Mouse (Mus musculus): ENCODE measurements around the gene Olfr1097. TPM values are rescaled to one million over a fixed set of nuclear protein-coding genes. Genes with fewer than 3 reads are reported as not detected.

Gene Olfr1097
- not detected in 2 replicates for polyA plus RNA-seq (2012; rRNA removed)

DNA sequence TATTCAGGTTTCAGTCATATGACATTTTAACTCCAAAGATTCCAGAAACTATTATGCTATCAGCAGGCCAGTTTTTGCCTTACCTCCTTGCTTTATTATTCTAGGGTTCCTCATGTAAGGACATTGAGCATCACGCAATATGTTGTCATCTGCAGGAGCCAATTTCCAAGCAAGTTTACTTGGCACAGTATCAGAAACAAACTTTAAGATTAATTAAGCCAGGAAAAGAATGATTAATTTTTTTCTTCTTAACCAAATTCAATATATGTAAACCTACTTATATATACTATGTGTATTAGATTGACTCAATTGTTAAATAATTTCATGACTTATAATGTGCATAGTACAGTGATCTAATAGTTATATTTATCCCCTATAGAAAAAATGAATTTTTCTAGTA, at the start of gene Olfr1097:
Gene Olfr1097, minus strand, starts transcription at position 101 of the 400 bp plus-strand sequence.
- DNase-seq (ENCODE audit: low read depth) = no peak

DNA sequence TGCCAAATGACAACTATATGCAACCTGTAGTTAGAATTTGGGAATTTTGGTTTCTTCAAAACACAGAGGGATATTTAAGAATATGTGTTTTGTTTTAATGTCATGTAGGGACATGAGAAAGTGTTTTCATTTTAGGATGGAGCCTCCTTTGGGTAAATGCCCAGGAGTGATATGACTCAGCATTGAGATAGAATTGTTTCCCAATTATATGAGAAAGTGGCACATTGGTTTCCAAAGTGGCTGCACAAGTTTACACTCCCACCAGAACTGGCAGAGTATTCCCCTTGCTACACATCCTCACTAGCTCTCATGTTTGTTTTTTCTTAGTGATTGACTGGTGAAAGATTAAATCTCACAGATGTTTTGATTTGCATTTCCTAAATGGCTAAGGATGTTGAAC, 34.5 kb upstream of the Olfr1097 start:
- no peak for DNase-seq (ENCODE audit: low read depth)

DNA sequence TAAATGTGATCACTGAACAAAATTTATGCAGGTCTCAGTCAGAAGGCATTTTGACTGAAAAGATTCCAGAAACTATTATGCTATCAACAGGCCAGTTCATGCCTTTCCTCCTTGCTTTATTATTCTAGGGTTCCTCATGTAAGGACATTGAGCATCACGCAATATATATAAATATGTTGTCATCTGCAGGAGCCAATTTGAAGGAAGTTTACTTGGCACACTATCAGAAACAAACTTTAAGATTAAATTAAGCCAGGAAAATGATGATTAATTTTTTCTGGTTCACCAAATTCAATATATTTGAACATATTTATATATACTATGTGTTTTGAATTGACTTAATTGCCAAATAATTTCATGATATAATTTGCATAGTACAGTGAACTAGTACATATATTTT, 32.4 kb upstream of the Olfr1097 start, which contains the start of gene Olfr1098:
Gene Olfr1098, minus strand, starts transcription at position 101 of the 400 bp plus-strand sequence.
- no peak for DNase-seq (ENCODE audit: low read depth)

DNA sequence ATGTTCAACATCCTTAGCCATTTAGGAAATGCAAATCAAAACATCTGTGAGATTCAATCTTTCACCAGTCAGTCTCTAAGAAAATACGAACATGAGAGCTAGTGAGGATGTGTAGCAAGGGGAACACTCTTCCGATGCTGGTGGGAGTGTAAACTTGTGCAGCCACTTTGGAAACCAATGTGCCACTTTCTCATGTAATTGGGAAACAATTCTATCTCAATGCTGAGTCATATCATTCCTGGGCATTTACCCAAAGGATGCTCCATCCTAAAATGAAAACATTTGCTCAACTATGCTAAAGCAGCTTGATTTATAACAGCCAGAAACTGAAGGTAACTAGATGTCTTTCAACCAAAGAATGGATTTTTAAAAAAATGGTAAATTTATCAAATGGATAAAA, 13.6 kb upstream of the Olfr1097 start:
- no peak for DNase-seq (ENCODE audit: low read depth)

DNA sequence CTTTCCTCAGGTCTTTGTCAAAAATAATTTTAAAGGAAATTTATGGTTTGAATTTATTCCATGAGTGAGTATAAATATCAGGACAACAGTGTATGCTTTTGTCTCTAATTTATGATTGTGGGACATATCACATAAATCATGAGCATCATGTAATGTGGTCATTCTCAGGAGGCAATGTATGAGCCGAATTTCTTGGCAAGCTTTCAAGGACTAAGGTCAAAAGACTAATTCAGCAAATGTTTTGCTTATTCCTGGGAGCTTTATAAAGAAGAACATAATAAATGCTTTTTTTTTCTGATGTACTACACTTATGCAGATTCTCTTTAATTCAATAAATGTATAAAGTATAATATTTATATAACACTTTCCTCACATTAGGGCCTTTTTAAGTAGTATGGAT, 17.3 kb downstream of the Olfr1097 start, which contains the start of gene Gm13723:
Gene Gm13723, minus strand, starts transcription at position 101 of the 400 bp plus-strand sequence.
- DNase-seq (ENCODE audit: low read depth) = no peak

DNA sequence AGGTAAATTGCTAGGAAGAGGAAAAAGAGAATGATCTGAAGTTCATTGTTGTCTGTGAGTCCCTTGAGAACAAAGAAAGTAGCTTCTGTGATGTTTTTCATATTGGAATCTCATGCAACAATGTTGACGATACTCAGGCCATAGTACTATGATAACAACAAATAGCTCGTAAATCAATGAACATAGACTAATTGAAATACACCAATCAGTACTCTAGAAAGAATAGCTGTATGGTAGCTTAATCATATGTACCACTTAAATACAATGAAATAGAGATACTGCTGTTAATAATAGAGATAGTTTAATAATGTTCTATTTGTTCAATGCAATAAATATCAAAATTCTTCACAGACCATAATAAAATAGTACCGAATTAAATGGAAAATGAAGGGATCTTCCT, 40.4 kb downstream of the Olfr1097 start, which contains the start of gene Olfr1095:
Gene Olfr1095, minus strand, starts transcription at position 101 of the 400 bp plus-strand sequence.
- no peak for DNase-seq (ENCODE audit: low read depth)

Other genes with a start within 250 kb of the Olfr1097 start
- not detected in 2 replicates for gene Olfr1085, start 230.2 kb downstream of the Olfr1097 start, polyA plus RNA-seq (2012; rRNA removed)
- not detected in 2 replicates for gene Olfr1086, start 212.1 kb downstream of the Olfr1097 start, polyA plus RNA-seq (2012; rRNA removed)
- not detected in 2 replicates for gene Olfr1087, start 193.8 kb downstream of the Olfr1097 start, polyA plus RNA-seq (2012; rRNA removed)
- gene Olfr1089, start 158.5 kb downstream of the Olfr1097 start, polyA plus RNA-seq (2012; rRNA removed) = not detected in 2 replicates
- gene Olfr1090, start 133.2 kb downstream of the Olfr1097 start, polyA plus RNA-seq (2012; rRNA removed) = not detected in 2 replicates
- not detected in 2 replicates for gene Olfr1093, start 109.7 kb downstream of the Olfr1097 start, polyA plus RNA-seq (2012; rRNA removed)
- not detected in 2 replicates for gene Olfr141, start 82.2 kb downstream of the Olfr1097 start, polyA plus RNA-seq (2012; rRNA removed)
- gene Olfr1094, start 67.6 kb downstream of the Olfr1097 start, polyA plus RNA-seq (2012; rRNA removed) = not detected in 2 replicates
- gene Olfr1095, start 40.5 kb downstream of the Olfr1097 start, polyA plus RNA-seq (2012; rRNA removed) = not detected in 2 replicates
- not detected in 2 replicates for gene Gm13723, start 17.4 kb downstream of the Olfr1097 start, polyA plus RNA-seq (2012; rRNA removed)
- gene Olfr1098, start 32.3 kb upstream of the Olfr1097 start, polyA plus RNA-seq (2012; rRNA removed) = not detected in 2 replicates
- not detected in 2 replicates for gene Olfr1099, start 68.5 kb upstream of the Olfr1097 start, polyA plus RNA-seq (2012; rRNA removed)
- gene Olfr1100, start 87.7 kb upstream of the Olfr1097 start, polyA plus RNA-seq (2012; rRNA removed) = not detected in 2 replicates
- gene Olfr1101, start 99.0 kb upstream of the Olfr1097 start, polyA plus RNA-seq (2012; rRNA removed) = not detected in 2 replicates
- not detected in 2 replicates for gene Olfr1102, start 106.2 kb upstream of the Olfr1097 start, polyA plus RNA-seq (2012; rRNA removed)
- not detected in 2 replicates for gene Olfr1104, start 134.9 kb upstream of the Olfr1097 start, polyA plus RNA-seq (2012; rRNA removed)
- gene Olfr1105, start 144.3 kb upstream of the Olfr1097 start, polyA plus RNA-seq (2012; rRNA removed) = not detected in 2 replicates
- not detected in 2 replicates for gene Olfr1106, start 160.1 kb upstream of the Olfr1097 start, polyA plus RNA-seq (2012; rRNA removed)
- not detected in 2 replicates for gene Olfr1107, start 183.6 kb upstream of the Olfr1097 start, polyA plus RNA-seq (2012; rRNA removed)
- not detected in 2 replicates for gene Olfr1109, start 203.8 kb upstream of the Olfr1097 start, polyA plus RNA-seq (2012; rRNA removed)
- gene Olfr259, start 222.4 kb upstream of the Olfr1097 start, polyA plus RNA-seq (2012; rRNA removed) = not detected in 2 replicates
- not detected in 2 replicates for gene Olfr1110, start 248.1 kb upstream of the Olfr1097 start, polyA plus RNA-seq (2012; rRNA removed)

Measured in gonadal fat pad, adult 2 months (tissue).